Mouse (Mus musculus) liver, postnatal 0 days (tissue): Measurements from ENCODE around the gene Epha4.

ENCODE experiments used
- CTCF ChIP-seq: sonication (generic); IDR thresholded peaks from 2 replicates; pipeline ENCODE4 v1.5.1; 2016; ENCODE audit warnings: antibody characterized with exemption, low read depth
- EP300 ChIP-seq: IDR thresholded peaks from 2 replicates; pipeline ENCODE4 v1.6.1; 2016; ENCODE audit warnings: antibody characterized with exemption, low read depth, mild to moderate bottlenecking

- TF ChIP-seq CTCF (no peak), EP300 (no peak)
These were observed 20.9 kb downstream of the Epha4 start for GRCm38 (mm10) chr1:77493841-77494635.
